Mouse (Mus musculus) E14TG2a.4 (cell line): Measurements from ENCODE around the gene Pde4a.

Experiments used
- CTCF ChIP-seq: conservative IDR thresholded peaks from 2 replicates; pipeline ENCODE4 v1.5.1; 2014; ENCODE audit warnings: low read length
- NANOG ChIP-seq: IDR thresholded peaks from 2 replicates; pipeline ENCODE4 v1.6.1; 2014; ENCODE audit warnings: borderline replicate concordance, low read length, mixed read lengths
- POU5F1 ChIP-seq: IDR thresholded peaks from 2 replicates; pipeline ENCODE4 v1.6.1; 2014; ENCODE audit warnings: low read length, borderline replicate concordance

GRCm38 (mm10) chr9:21211624-21212023, 46.1 kb downstream of the Pde4a start:
- TF ChIP-seq CTCF (no peak), POU5F1 (no peak), NANOG (no peak)
